In the genomic region with DNA sequence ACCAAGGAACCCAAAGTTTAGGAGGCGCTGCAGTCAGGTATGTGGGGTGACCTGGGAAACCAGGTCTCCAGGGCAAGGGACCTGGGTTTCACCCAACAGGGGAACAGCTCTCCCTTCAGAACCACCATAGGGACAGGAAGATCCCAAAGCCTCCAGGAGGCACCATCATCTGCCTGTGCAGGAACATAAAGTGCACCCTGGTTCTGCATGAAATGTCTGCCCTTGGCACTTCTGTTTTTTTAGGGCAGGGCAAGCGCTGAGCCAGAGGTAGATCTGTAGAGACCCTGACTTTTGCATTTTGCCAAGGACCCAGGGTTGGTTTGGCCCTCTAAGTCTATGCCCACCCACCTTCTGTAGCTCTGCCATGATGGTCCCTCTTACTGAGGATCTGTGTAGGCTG, we compare ENCODE assay signal across 8 mouse cellular contexts. TPM values are rescaled to one million over a fixed set of nuclear protein-coding genes. Genes with fewer than 3 reads are reported as not detected.
DNase-seq lines count a peak whose midpoint lies in the region; ATAC-seq lines count a peak whose summit lies in the region.

No protein-coding gene starts in this region.

- H3K4me1 ChIP-seq in limb, embryonic 12.5 days (replicated peaks), result peaks cover 8% of the 10 kb centered on the region
- H3K4me1 ChIP-seq in neural tube, embryonic 15.5 days, result peaks cover 49% of the 10 kb centered on the region

- peaks cover 44% of the 10 kb centered on the region for H3K36me3 ChIP-seq in limb, embryonic 12.5 days
- H3K36me3 ChIP-seq in neural tube, embryonic 15.5 days, result peaks cover 42% of the 10 kb centered on the region

- peak overlapping the region; percentile 77 for H3K4me3 ChIP-seq in limb, embryonic 12.5 days (replicated peaks)
- peak overlapping the region; percentile 60; the same call in 1 of the 2 replicates for H3K4me3 ChIP-seq in neural tube, embryonic 15.5 days (replicated peaks)

- no peaks in the 10 kb centered on the region for H3K9me3 ChIP-seq in limb, embryonic 12.5 days
- H3K9me3 ChIP-seq in neural tube, embryonic 15.5 days (replicated peaks), result no peaks in the 10 kb centered on the region

- H3K27me3 ChIP-seq in limb, embryonic 12.5 days, result no peaks in the 10 kb centered on the region
- H3K27me3 ChIP-seq in neural tube, embryonic 15.5 days (replicated peaks), result no peaks in the 10 kb centered on the region

- WGBS in limb, embryonic 12.5 days, result 80% methylated on average over 2 of the region's 2 CpGs
- 93% methylated on average over 2 of the region's 2 CpGs for WGBS in neural tube, embryonic 15.5 days

- no peak for ATAC-seq in limb, embryonic 12.5 days (ENCODE audit: insufficient number of reproducible peaks, insufficient read depth, low FRiP score, low TSS enrichment, low read depth)
- ATAC-seq in neural tube, embryonic 15.5 days (ENCODE audit: low FRiP score), result no peak
- ATAC-seq in monocyte, adult 5-6 weeks (replicated peaks; ENCODE audit: insufficient number of reproducible peaks, low FRiP score, low TSS enrichment, poor library complexity, severe bottlenecking), result no peak

- no peak overlapping the region; the same call in 1 of the 2 replicates for H3K27ac ChIP-seq in limb, embryonic 12.5 days
- peak overlapping the region; percentile 91 for H3K27ac ChIP-seq in neural tube, embryonic 15.5 days (replicated peaks)

- peak overlapping the region; percentile 90 for H3K4me2 ChIP-seq in limb, embryonic 12.5 days
- peak overlapping the region; percentile 91 for H3K4me2 ChIP-seq in neural tube, embryonic 15.5 days

- peak; percentile 92 for DNase-seq in heart, adult 11 months
- no peak for DNase-seq in heart, adult 9 months (ENCODE audit: low spot score in 2 of 2)
- DNase-seq in right cerebral cortex, postnatal 4 days, result peak; percentile 6
- no peak for DNase-seq in right cerebral cortex, postnatal 25 days
- no peak for DNase-seq in kidney, adult 9 months

- H3K9ac ChIP-seq in limb, embryonic 12.5 days (replicated peaks), result no peak overlapping the region
- H3K9ac ChIP-seq in neural tube, embryonic 15.5 days (replicated peaks), result no peak overlapping the region

RNA-seq across cellular contexts. Expression of gene Uckl1, which starts 2.3 kb away (rescaled TPM):
- polyA plus RNA-seq in limb, embryonic 12.5 days (2016; fragmentation: Nextera tagmentation; extraction: Ambion mirVana), result 37.9 and 47.6 TPM in 2 replicates
- polyA plus RNA-seq in neural tube, embryonic 15.5 days (2015; fragmentation: Nextera tagmentation; extraction: Ambion mirVana), result 65.6 and 66.7 TPM in 2 replicates
- total RNA-seq in monocyte, adult 5-6 weeks (2017), result 106 to 183 TPM (median 161 TPM) in 3 replicates

RNA-seq across cellular contexts. Expression of gene Prpf6, which starts 9.3 kb away (rescaled TPM):
- polyA plus RNA-seq in limb, embryonic 12.5 days (2016; fragmentation: Nextera tagmentation; extraction: Ambion mirVana), result 78.0 and 79.3 TPM in 2 replicates
- polyA plus RNA-seq in neural tube, embryonic 15.5 days (2015; fragmentation: Nextera tagmentation; extraction: Ambion mirVana), result 58.2 and 61.1 TPM in 2 replicates
- 65.7 to 104 TPM (median 96.6 TPM) in 3 replicates for total RNA-seq in monocyte, adult 5-6 weeks (2017)

RNA-seq across cellular contexts. Expression of gene Zfp512b, which starts 10.2 kb away (rescaled TPM):
- 63.5 and 69.0 TPM in 2 replicates for polyA plus RNA-seq in limb, embryonic 12.5 days (2016; fragmentation: Nextera tagmentation; extraction: Ambion mirVana)
- 68.1 and 87.0 TPM in 2 replicates for polyA plus RNA-seq in neural tube, embryonic 15.5 days (2015; fragmentation: Nextera tagmentation; extraction: Ambion mirVana)
- total RNA-seq in monocyte, adult 5-6 weeks (2017), result 6.6 to 20.6 TPM (median 10.2 TPM) in 3 replicates

RNA-seq across cellular contexts. Expression of gene Samd10, which starts 16.7 kb away (rescaled TPM):
- 11.6 and 13.0 TPM in 2 replicates for polyA plus RNA-seq in limb, embryonic 12.5 days (2016; fragmentation: Nextera tagmentation; extraction: Ambion mirVana)
- 164 and 191 TPM in 2 replicates for polyA plus RNA-seq in neural tube, embryonic 15.5 days (2015; fragmentation: Nextera tagmentation; extraction: Ambion mirVana)
- total RNA-seq in monocyte, adult 5-6 weeks (2017), result 1.5 to 5.5 TPM (median 4.5 TPM) in 3 replicates

Comparison
In these comparisons a context has a peak if more than half of its experiments do, and no peak if none do; other contexts are left out.
1. DNase-seq: peak in heart, adult 11 months (single experiment) and right cerebral cortex, postnatal 4 days (single experiment); none in heart, adult 9 months (0 of 2), right cerebral cortex, postnatal 25 days (single experiment) and kidney, adult 9 months (single experiment).